Mouse (Mus musculus) lung, embryonic 14.5 days (tissue): ENCODE measurements around the gene Gm42715. TPM values are rescaled to one million over a fixed set of nuclear protein-coding genes. Genes with fewer than 3 reads are reported as not detected.

ENCODE experiments used
- ATAC-seq: fragments of 200-750 bp; cut with Nextera tagmentation; 2 replicates; pipeline ENCODE4 v1.8.0; 2017; ENCODE audit warnings: mild to moderate bottlenecking, moderate TSS enrichment, moderate library complexity; ENCODE audit not compliant: insufficient read depth
- DNase-seq: peaks from one replicate; pipeline ENCODE4 v3.0.0-alpha.2; 2015
- H3K27ac ChIP-seq: fragments of 300-500 bp; sonication (generic); 2 replicates; pipeline ENCODE4 v1.5.1; 2014; ENCODE audit warnings: low read depth, mild to moderate bottlenecking, moderate library complexity
- H3K27me3 ChIP-seq: fragments of 300-500 bp; sonication (generic); 2 replicates; pipeline ENCODE4 v1.6.1; 2014; ENCODE audit warnings: low read length, control low read depth; ENCODE audit not compliant: insufficient read depth
- H3K36me3 ChIP-seq: fragments of 300-500 bp; sonication (generic); 2 replicates; pipeline ENCODE4 v1.6.1; 2014; ENCODE audit warnings: control low read depth; ENCODE audit not compliant: insufficient read depth
- H3K4me1 ChIP-seq: fragments of 300-500 bp; sonication (generic); 2 replicates; pipeline ENCODE4 v1.6.1; 2014; ENCODE audit warnings: antibody characterized with exemption, control low read depth; ENCODE audit not compliant: insufficient read depth
- H3K4me2 ChIP-seq: fragments of 300-500 bp; sonication (generic); 2 replicates; pipeline ENCODE4 v1.6.1; 2014; ENCODE audit warnings: mild to moderate bottlenecking
- H3K4me3 ChIP-seq: fragments of 300-500 bp; sonication (generic); 2 replicates; pipeline ENCODE4 v1.5.1; 2014; ENCODE audit warnings: low read depth, low read length
- H3K9ac ChIP-seq: fragments of 300-500 bp; sonication (generic); 2 replicates; pipeline ENCODE4 v1.6.1; 2014
- H3K9me3 ChIP-seq: fragments of 300-500 bp; sonication (generic); 2 replicates; pipeline ENCODE4 v1.6.1; 2016; ENCODE audit warnings: low read depth, low read length, control low read depth
- CTCF ChIP-seq: IDR thresholded peaks from 2 replicates; pipeline ENCODE4 v1.5.1; 2016; ENCODE audit warnings: antibody characterized with exemption, low read depth
- WGBS: fragments of 180-500 bp; shearing (Covaris S2); extraction: QIAGEN DNeasy Blood & Tissue Kit; methylation state at CpG from one replicate; pipeline ENCODE4 v1.1.7; 2014; 5-methylcytosine and 5-hydroxymethylcytosine counted together
- polyA plus RNA-seq: library from polyadenylated mRNA; unstranded; fragments of >200 nt; fragmentation: Nextera tagmentation; extraction: Ambion mirVana; gene quantifications from 2 replicates; pipeline ENCODE4 v1.2.1, GENCODE M21; 2014

Gene Gm42715
- polyA plus RNA-seq, 1 experiment from 2014 or later, result 20.5 TPM

GRCm38 (mm10) chr7:127560580-127560979, 41.2 kb downstream of the Gm42715 start:
- WGBS, result 94% methylated on average over 11 of the region's 11 CpGs
- Histone ChIP-seq H3K27me3 (no peaks in the 10 kb centered on the region), H3K4me1 (no peaks in the 10 kb centered on the region), H3K27ac (no peak overlapping the region), H3K4me2 (no peak overlapping the region), H3K4me3 (no peak overlapping the region), H3K36me3 (peaks cover 93% of the 10 kb centered on the region), H3K9me3 (no peaks in the 10 kb centered on the region), H3K9ac (no peak overlapping the region)
- ATAC-seq (0 out of 2 replicates have a peak, but pooled peaks have one; percentile 31), DNase-seq (no peak)
- no peak for TF ChIP-seq CTCF

- no peak within 1 kb of the TSS for H3K9ac ChIP-seq
- H3K4me3 ChIP-seq, result no peak within 1 kb of the TSS
- DNase-seq, result no peak
- H3K36me3 ChIP-seq, result peaks cover 93% of the 10 kb centered on the region
- H3K9me3 ChIP-seq, result no peaks in the 10 kb centered on the region
- H3K27ac ChIP-seq, result no peak within 1 kb of the TSS
- H3K4me1 ChIP-seq, result no peaks in the 10 kb centered on the region
- no peak for ATAC-seq
- H3K4me2 ChIP-seq, result no peak within 1 kb of the TSS
- WGBS, result 84% methylated on average over 5 of the region's 5 CpGs
- no peaks in the 10 kb centered on the region for H3K27me3 ChIP-seq
- no peak for TF ChIP-seq CTCF
These were observed 42.0 kb downstream of the Gm42715 start, which contains the start of gene Tmem265 for GRCm38 (mm10) chr7:127561340-127561858. Gene Tmem265, plus strand, starts transcription at chr7:127561390.

- Histone ChIP-seq H3K4me3 (no peak overlapping the region), H3K36me3 (peaks cover 81% of the 10 kb centered on the region), H3K9ac (no peak overlapping the region), H3K4me2 (no peak overlapping the region), H3K27me3 (no peaks in the 10 kb centered on the region), H3K4me1 (no peaks in the 10 kb centered on the region), H3K27ac (no peak overlapping the region), H3K9me3 (no peaks in the 10 kb centered on the region)
- 64% methylated on average over 6 of the region's 6 CpGs for WGBS
- ATAC-seq, result peak; percentile 31; the same call in 1 of the 2 replicates
- peak; percentile 59 for DNase-seq
- TF ChIP-seq CTCF, result 0 out of 2 replicates have a peak, but pooled peaks have one; percentile 13
These were observed 45.2 kb downstream of the Gm42715 start for GRCm38 (mm10) chr7:127564381-127565150.

- H3K4me1 ChIP-seq, result 0 out of 2 replicates have a peak, but pooled peaks cover 3% of the 10 kb centered on the region
- WGBS, result under 1% methylated on average over 17 of the region's 17 CpGs
- peak within 1 kb of the TSS; percentile 92 for H3K4me2 ChIP-seq
- H3K9me3 ChIP-seq, result no peaks in the 10 kb centered on the region
- no peaks in the 10 kb centered on the region for H3K27me3 ChIP-seq
- ATAC-seq, result peak; percentile 99
- peak; percentile 98 for DNase-seq
- peak within 1 kb of the TSS; percentile 72 for H3K27ac ChIP-seq
- peak within 1 kb of the TSS; percentile 71 for H3K4me3 ChIP-seq
- TF ChIP-seq CTCF, result no peak
- H3K9ac ChIP-seq, result peak within 1 kb of the TSS; percentile 77
- peaks cover 21% of the 10 kb centered on the region for H3K36me3 ChIP-seq
These were observed 53.6 kb downstream of the Gm42715 start, which contains the start of gene Phkg2 for GRCm38 (mm10) chr7:127572895-127573471. Gene Phkg2, plus strand, starts transcription at chr7:127573340.

- DNase-seq (no peak), ATAC-seq (peak; percentile 50)
- 1% methylated on average over 15 of the region's 28 CpGs for WGBS
- H3K27ac ChIP-seq, result no peak overlapping the region
- H3K9me3 ChIP-seq, result no peaks in the 10 kb centered on the region
- peak overlapping the region; percentile 71 for H3K4me3 ChIP-seq
- H3K4me1 ChIP-seq, result 0 out of 2 replicates have a peak, but pooled peaks cover 3% of the 10 kb centered on the region
- TF ChIP-seq CTCF, result no peak
- H3K4me2 ChIP-seq, result peak overlapping the region; percentile 92
- peaks cover 20% of the 10 kb centered on the region for H3K36me3 ChIP-seq
- H3K9ac ChIP-seq, result peak overlapping the region; percentile 77
- no peaks in the 10 kb centered on the region for H3K27me3 ChIP-seq
These were observed 54.2 kb downstream of the Gm42715 start for GRCm38 (mm10) chr7:127573503-127574008.

GRCm38 (mm10) chr7:127574115-127574514, 54.7 kb downstream of the Gm42715 start:
- TF ChIP-seq CTCF, result no peak
- H3K27me3 ChIP-seq, result no peaks in the 10 kb centered on the region
- H3K9ac ChIP-seq, result peak overlapping the region; percentile 77
- ATAC-seq (no peak), DNase-seq (no peak)
- no peak overlapping the region for H3K27ac ChIP-seq
- no peaks in the 10 kb centered on the region for H3K9me3 ChIP-seq
- 17% methylated on average over 7 of the region's 7 CpGs for WGBS
- peaks cover 17% of the 10 kb centered on the region for H3K36me3 ChIP-seq
- H3K4me3 ChIP-seq, result peak overlapping the region; percentile 71
- H3K4me2 ChIP-seq, result peak overlapping the region; percentile 92
- 0 out of 2 replicates have a peak, but pooled peaks cover 3% of the 10 kb centered on the region for H3K4me1 ChIP-seq
